Mouse (Mus musculus) G1E (cell line): ENCODE measurements around the gene Lhx2.

Source experiments
- CTCF ChIP-seq: IDR thresholded peaks from 2 replicates; pipeline ENCODE4 v1.5.1; 2012; ENCODE audit warnings: low read depth, low read length, inconsistent platforms, mixed read lengths
- GATA1 ChIP-seq: IDR thresholded peaks from 2 replicates; pipeline ENCODE4 v1.6.1; 2012; ENCODE audit warnings: borderline replicate concordance, low read length, inconsistent platforms, mixed read lengths
- GATA2 ChIP-seq: IDR thresholded peaks from 2 replicates; pipeline ENCODE4 v1.6.1; 2012; ENCODE audit warnings: low read depth, low read length, inconsistent platforms, borderline replicate concordance
- TAL1 ChIP-seq: conservative IDR thresholded peaks from 2 replicates; pipeline ENCODE4 v1.6.1; 2012; ENCODE audit warnings: low read depth, low read length, inconsistent platforms, mixed read lengths

DNA sequence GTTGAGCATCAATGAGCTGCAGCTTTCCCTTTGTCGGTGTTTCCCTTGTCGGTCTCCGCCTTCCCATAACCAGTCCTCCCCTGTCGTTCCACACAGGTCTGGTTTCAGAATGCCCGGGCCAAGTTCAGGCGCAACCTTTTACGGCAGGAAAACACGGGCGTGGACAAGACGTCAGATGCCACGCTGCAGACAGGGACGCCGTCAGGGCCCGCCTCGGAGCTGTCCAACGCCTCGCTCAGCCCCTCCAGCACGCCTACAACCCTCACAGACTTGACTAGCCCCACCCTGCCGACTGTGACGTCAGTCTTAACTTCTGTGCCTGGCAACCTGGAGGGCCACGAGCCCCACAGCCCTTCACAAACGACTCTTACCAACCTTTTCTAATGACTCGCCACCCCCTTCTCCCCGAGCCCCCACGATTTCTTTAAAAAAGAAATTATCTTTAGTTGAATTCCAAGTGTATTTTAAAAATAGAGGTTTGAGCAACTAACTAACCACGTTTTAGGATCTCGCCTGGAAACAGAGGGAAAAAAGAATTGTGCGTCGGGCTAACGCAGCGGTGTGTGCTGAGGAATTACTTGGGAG, 29.8 kb downstream of the Lhx2 start:
- TF ChIP-seq TAL1 (no peak), CTCF (no peak), GATA1 (no peak), GATA2 (no peak)
